Mouse (Mus musculus): ENCODE measurements around the gene Zfp933.

DNA sequence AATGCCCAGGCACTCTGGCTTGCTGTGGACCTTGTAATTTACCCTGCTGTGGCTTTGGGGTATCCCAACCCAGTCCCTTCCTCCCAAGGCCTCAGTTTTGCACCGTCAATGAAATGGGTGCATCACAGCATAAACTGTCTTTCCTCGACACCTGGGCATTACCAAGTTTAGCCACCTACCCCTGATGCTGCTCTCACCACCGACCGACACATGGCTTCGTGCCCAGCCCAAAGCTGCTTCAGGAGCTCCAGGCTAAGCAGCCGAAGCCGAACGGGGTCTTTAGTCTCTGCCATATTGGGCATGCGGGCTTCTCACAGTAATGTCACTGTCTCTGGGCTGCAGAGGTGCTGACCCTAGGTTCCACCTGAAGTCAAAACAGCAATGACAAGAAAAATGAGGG is 17.9 kb upstream of the Zfp933 start:
- no peak for TF ChIP-seq CTCF (IDR thresholded peaks at IDR 0.05; ENCODE audit: control insufficient read depth, insufficient read depth, insufficient read length)
- TF ChIP-seq FOSL1 (IDR thresholded peaks at IDR 0.05; ENCODE audit: insufficient read depth, low read length, poor library complexity, severe bottlenecking): no peak
- TF ChIP-seq CEBPB (IDR thresholded peaks at IDR 0.05; ENCODE audit: low read depth): no peak
- no peak for TF ChIP-seq MYOD1 (IDR thresholded peaks at IDR 0.05; ENCODE audit: control insufficient read depth, insufficient read length, low read depth)
- no peak for TF ChIP-seq USF1 (IDR thresholded peaks at IDR 0.05; ENCODE audit: low read depth)
- no peak for TF ChIP-seq MAX (IDR thresholded peaks at IDR 0.05)
- no peak for TF ChIP-seq MYOG (IDR thresholded peaks at IDR 0.05; ENCODE audit: control insufficient read depth, extremely low read depth, insufficient read length)
